Mouse (Mus musculus): ENCODE measurements at regions not wholly inside any gene's neighbourhood (a gene's known extent, or its start where the extent isn't known, plus 50 kb on each side); places are given as distances from the start of the nearest gene placed in this dataset.
"Not testable (repeated sequence)": the region's sequence is repeated elsewhere in the genome, so short reads cannot be mapped to it uniquely, and the experiment has no call there.

DNA sequence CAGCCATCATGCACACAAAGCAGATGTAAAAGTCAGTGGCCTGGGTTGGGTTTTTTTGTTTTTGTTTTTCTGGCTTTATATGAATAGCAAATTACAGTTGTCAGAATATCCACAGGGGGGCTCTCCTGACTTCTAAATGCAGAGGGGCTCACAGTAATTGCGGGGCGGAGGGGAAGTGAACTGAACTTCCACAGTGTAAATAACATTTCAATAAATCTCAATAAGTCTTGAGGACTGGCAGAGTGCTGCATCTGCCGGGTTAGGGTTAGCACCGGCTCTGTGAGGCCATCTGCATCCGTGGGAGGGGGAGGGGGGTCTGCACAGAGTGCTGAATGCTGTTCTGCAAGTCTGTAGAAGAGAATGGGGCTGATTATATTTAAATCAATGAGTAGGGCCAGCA, 50.3 kb upstream of the Arl4c start:
- no peak for DNase-seq

DNA sequence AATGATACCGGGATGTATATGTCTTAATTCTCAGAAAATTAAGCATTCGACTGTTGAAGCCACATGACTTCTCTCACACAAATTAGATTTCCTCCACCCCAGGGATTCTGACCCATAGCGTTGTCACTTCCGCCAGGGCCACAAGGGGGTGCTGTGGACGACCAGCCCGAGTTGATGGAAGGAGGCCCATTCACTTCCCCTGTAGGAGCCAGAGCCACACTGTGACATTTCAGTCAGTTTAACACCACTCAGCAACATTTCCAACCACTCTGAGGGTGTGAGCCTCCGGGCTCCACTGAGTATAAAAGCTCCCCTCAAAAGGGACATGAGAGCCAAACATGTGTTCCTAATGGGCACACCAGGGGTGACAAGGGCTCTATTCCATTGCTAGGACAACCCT, 54.6 kb upstream of the Arl4c start:
- DNase-seq, result peak; percentile 43

DNA sequence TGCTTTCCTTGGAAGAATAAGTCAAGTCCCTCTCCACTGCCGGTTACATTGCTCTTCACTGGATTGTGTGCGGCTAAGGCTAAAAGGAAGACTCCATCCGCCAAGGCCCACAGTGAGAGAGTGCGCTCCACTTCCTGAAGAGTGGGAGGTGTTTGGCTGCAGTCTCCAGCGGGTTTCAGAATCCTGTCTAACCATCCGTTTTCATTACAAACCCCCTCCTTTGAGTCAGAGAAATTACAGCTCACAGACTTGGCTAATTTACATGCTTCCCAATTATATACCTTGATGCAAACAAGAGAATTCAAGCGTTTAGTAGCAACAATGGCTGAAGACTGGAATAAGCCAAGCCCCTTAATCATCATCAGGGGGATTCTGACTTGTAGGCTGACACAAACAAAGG, 55.1 kb upstream of the Arl4c start:
- DNase-seq, result no peak

DNA sequence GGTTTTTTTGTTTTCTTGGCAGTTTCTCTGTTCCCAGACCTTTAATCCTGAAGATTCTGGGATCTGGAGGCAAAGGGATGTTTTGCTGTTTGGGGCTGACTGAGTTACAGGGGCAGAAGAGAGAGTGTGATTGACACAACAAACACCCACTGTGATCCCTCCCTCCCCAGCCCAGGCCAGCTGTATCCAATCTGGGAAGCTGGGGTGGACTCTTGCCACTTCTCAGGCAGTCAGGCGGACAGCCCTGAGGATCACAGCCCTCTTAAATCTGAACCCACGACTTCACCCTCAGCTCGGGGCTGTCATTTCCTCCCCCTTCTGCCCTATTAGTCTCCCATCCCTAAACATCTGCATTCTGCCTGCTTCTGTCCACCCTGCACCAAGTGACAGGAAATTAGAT, 55.7 kb upstream of the Arl4c start:
- no peak for DNase-seq

DNA sequence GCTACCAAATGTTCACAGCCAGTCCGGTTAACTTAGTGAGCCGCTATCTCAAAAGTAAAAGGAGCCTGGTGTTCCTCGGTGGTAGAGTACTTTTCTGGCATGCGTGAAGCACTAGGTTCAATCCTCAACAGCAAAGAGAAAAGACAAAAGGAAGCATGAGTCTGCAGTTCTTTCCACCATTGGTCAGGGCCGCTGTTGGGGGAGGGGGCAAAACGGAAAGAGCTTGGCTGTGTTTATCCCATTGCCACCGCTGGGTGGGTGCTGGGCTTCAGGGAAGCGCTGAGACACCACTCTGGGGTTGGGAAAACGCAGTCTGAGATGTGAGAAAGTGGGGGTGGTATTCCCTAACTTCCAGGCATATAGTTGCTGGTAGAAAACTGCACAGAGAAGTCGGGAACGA, 58.6 kb upstream of the Arl4c start:
- DNase-seq, result no peak

DNA sequence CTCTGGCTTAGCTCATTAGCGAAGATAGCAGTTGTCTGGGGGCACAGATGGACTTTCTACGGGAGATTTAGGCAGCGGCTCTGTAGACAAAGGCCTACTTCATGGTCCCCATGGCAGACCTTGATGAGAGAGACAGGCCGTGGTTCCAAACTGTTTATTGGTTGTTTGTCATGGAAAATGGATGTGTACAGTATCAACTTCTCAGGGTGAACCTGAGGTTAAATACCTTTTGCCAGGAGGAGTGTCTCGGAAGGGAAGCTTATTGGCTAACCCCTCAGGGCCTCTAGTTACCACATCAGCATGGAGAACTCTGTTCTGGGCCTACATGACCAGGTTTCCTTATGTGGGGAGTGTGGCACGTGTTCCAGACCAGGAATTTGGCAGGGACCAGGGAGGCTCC, 59.1 kb upstream of the Arl4c start:
- DNase-seq, result no peak

DNA sequence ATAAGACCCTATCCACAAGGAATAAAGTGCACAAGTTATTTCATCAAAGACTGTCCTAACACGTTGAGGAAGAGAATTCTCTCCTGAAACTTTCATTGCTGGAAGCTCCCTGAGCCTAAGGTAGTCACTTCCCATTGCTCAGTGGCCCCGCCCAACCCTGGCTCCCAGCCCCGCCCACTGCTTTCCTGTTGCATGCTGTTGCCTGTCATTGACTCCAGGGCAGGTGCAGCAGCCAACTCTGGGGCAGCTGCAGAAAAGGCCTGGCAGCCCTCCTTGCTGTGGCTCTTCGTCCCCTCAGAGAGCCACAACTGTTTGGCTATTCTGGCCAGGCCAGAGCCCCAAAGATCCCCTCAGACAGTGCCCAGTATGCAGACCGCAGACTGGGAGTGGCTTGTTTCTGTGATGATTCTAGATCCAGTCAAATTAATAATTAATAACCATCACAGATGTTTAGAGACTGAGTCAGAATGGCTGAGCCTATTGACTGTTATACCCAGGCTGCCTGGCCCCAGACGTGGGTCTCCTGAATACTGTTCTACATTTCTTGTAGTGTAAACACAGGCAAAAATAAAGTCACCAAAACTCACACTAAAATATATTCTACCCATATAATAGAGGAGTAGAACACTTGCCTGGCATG, 61.8 kb upstream of the Arl4c start:
- DNase-seq, result no peak

DNA sequence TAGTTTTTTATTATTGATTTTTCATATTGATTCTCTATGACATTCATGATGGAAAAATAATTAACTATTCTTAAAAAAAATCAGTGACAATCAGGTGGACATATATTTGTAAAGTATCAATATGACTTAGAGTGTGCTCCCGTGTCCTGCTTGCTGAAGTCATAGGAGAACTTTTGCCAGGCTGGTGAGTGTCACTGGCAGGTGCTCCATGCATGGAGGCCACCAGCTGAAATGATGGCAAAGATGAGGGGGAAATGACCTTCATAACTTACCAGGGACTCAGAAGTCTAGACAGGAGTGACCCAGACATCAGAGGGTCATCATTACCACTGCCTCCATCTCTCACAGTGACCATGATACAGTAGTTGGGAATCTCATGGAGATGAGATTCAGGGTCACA, 62.5 kb upstream of the Arl4c start:
- no peak for DNase-seq

DNA sequence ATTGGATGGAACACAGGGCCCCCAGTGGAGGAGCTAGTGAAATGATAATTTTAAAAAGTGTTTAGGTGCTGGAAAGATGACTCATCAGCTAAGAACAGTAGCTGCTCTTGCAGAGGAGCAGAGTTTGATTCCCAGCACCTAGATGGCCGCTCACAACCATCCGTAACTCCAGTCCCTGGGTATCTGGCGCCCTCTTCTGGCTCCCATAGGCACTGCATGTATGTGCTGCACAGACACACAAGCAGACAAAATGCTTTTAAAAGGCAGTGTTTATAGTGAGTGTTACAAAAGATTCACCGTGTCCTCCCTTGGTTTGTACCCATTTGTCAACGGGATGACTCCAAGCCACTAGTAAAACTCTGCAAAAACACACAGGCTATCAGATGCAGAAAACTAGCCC, 75.0 kb upstream of the Arl4c start:
- DNase-seq, result no peak

DNA sequence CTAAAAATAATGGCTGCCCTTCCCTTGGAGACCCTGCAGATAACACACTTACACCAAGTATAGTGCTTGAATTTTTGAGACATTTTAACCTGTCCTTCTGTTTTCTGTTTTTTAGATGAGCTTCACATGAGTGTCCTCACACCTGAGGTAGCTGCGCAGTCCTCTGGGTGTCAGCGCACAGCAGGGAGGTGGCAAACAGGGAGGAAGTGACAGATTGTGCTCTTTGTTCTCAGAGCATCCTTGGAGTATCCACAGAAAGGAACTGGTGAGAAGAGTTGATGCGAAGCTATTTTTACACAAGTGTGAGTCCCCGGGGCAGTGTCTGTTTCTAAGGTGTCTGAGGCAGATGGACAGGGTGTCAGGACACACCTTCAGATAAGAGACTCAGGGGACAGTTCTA, 78.2 kb upstream of the Arl4c start:
- DNase-seq, result no peak

DNA sequence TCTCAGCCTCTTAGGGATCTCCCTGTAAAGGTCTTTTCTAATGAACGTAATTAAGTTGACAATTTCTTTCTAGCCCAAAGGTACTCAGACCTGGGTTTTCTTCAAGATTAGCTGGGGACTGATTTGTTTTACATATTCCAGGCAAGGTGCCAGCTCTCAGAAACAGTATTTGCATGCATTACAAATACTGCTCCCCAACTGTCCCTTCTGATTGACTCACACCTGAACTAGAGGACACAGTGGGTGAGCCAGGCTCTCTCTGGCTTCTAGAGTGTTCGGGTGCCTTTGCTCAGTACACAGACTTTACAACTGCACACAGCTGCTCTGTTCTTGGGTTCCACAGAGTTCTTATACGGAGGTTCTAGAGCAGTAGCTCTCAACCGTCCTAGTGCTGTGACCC, 81.1 kb upstream of the Arl4c start:
- no peak for DNase-seq

DNA sequence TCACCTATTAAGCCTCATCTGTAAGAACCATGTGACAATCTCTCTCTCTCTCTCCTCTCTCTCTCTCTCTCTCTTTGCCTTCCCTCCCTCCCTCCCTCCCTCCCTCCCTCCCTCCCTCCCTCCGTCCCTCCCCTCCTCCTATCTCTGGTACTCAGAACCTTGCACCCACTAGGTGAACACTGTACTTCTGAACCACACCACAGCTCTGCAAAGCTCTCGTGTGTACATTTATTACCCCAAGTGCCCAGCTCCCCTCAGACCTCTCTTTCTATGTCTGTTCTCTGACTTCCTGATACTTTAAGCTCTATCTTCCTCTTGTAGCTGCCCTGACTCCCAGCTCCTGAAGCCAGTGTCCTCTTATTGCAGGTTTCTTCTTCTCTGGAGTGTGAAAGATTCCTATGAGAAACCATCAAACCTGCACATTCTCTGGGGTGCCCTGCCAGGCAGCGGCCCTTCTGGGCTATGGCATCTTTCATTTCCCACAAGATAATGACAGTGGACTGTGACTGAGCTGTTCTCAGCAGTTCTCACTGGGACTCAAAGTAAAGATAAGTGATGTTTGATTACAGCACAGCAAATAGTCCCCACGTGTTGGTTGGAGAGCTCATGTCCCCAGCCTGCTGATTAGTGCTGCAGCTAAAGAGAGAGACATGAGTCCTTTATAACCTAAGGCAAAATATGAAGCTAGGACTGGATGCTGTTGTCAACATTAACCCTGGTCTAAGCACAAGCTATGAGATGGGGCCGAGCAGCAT, 83.0 kb upstream of the Arl4c start:
- no peak for DNase-seq

DNA sequence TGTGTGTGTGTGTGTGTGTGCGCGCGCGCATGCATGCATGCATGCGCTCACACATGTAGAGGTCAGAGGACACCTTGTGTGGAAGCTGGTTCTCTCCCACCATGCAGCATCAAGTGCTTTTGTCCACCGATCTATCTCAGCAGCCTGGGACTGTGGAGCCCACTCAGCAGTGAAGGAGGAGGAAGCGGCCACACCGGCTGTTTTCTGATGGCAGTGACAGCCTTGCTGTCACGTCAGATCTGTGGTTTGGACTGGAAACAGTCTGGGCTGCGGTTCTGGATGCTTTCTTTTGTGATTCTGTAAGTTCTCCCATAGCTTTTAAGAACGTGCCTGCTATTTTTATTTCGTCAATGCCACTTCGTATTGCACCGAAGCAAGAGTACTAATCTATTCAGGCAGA, 84.0 kb upstream of the Arl4c start:
- DNase-seq, result no peak

DNA sequence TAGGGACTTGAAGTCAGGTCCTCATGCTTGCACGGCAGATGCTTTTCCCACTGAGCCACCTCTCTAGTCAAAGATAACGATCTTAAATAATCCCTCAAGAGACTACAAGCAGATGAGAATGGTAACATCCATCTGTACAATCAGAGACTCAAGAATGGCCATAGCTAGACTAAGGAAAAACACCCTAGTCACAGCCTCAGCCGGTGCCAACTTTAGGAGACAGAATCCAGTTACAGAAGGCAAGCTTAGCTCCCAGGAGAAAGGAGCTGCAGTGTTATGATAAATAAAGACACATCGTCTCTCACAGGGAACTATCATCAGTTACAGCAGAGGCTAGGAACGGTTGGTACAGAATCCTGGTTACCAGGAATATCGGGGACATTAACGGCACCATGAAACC, 88.7 kb upstream of the Arl4c start:
- DNase-seq, result no peak

DNA sequence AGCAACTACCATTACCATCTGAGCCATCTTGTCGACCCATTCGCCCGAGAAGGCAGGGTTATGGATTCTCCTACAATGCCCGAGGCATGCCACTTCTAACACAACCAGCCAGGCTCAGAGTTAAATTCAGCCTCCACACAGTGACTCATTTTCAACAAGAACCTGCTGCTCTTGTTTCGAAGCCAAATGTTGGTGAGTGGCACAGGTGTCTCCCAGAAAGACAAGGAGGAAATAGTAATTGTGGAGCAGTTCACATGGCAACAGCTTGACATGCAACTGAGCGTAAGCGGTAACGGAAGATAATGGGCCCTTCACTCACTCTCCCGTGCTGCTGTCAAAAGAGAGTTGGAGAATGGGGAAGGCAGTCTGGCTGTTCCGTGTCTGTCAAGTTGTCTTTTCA, 92.9 kb upstream of the Arl4c start:
- DNase-seq, result no peak

DNA sequence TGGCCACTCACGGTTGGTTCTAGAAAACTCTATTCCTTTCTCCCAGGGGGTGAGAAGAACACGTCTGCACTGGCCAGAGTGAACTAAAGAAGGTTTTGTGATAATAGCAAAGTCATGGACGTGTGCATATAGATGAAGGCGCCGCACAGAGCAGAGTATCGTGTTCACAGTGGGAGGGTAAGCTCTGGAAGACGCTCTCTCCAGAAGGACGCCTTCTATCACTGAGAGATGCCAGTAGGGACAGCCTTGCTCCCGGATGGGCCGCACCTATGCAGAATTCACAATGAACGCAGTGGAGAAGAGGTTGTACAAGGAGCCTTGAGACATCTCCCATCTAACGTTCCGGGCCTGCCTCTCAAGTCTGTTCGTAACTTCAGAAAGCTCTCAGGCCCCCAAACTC, 96.5 kb upstream of the Arl4c start:
- no peak for DNase-seq

DNA sequence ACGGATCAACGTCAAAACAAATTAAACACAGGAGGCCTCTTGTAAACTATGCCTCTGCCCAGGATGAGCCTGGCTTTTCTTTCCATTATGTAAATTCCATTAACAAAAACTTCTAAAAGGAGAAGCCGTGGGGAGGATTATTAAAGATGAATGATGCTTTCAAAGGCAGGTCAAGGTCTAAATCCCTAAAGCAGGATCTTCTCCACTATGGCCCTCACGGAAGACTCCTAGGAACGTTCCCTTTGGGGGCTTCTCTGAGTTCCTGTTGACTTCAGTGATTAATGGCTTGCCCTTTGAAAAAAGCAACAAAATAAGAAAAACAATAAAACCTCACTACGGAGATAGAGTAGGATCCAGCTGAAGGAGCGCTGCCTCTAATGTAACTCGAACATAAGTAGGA, 96.9 kb upstream of the Arl4c start:
- no peak for DNase-seq

DNA sequence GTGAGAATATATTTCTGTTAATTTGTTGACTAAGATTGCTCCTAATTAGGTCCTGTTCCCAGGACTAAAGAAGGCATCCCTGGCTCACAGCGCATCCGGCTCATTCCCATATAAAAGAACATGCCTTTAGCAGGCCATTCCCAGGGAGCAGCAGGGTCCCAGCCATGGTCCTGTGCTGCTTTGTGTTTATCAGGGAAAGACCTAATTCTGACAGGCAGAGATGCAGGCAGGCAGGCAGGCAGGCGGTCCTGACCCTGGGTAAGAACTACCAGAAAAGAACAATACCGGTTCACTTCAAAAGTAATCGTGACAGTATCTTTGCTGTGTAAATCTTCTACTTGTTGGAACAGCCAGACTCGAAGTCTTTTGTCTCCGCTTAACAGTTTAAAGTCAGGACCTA, 97.3 kb upstream of the Arl4c start:
- DNase-seq, result no peak

DNA sequence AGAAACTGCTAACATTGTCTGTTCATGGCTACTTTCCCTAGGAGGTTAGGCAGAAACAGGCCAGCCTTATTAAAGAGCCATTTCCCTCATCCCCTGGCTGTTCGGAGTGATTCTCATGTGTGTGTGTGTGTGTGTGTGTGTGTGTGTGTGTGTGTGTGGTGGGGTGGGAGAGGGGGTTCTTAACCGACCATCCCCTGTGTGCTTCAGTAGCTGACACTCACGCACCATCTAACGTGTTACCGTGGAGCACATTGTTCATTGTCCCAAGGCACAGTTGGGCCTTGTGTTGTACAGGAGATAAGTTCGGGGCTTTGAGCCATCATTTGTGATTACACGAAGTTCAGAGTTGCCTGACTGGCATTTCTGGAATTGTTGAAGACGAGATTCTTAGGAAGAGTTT, 97.8 kb upstream of the Arl4c start:
- DNase-seq, result no peak

DNA sequence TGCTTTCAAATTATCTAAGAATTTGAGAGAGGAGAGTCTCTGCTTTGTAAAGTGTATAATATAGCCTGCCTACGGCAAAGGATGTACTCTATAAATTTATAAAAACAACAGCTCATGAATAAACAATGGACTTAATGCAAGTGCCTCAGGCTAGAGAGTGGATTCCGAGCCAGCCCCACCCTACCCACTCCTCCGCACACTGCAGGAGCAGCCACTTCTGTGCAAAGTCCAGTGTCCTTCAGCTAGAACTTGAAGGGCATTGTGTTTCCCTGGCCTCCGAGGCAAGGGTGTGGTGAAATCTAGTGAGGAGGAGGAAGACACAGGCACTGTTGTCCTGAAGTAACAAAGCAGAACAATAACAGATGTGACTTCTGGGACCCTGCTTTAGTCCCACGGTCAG, 98.4 kb upstream of the Arl4c start:
- DNase-seq, result no peak

DNA sequence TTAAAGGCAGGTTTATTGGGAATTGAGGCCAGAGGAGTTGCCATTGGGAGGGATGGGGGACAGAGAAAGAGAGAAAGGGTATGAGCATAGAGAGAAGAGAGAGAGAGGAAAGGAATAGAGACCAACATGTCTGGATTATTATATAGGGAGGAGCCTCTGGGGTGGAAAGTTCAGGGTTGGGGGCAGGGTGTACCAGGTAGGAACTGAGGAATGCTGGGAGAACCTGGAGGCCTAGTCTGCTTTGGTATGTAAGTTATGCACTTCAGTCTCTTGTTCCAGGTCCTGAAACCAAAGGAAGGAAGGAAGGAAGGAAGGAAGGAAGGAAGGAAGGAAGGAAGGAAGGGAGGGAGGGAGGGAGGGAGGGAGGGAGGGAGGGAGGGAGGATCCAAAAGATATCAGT, 99.1 kb upstream of the Arl4c start:
- not testable (repeated sequence) for DNase-seq

DNA sequence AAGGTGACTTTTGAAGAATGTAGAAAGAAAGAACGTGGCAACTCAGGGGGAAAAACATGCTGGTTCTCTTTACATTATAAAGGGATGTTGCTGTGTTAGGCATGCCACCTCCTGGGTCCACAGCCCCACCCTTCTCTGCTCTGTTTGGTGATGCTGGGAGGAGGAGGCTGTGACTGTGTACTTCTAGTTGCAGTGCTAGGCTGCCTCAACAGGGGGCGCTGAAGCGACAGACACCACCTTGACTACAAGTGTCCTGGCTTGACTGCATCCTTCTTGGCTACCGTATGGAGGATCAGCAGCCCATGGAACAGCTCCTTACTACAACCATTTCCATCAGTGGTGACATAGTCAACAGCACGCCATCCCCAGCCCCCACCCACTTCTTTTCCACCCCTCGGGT, 104.9 kb upstream of the Arl4c start:
- DNase-seq, result peak; percentile 38

DNA sequence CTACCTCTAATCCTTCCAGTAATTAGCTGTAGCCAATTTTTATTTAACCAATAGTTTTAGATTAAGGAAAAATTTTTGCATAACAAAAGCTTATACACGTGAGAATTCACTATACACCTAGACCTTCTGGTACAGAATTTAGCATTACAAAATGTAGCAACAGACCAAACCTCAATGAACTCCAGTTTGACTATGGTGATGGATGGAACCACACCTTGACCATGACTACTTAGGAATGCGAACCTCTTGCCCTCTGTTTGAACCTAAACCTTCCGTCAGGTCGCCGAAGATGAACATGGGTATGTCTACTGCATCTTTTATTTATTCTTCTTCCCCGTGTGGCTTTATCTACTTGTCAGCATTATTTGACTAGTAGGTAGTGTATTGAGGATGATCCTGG, 105.9 kb upstream of the Arl4c start:
- DNase-seq, result no peak

DNA sequence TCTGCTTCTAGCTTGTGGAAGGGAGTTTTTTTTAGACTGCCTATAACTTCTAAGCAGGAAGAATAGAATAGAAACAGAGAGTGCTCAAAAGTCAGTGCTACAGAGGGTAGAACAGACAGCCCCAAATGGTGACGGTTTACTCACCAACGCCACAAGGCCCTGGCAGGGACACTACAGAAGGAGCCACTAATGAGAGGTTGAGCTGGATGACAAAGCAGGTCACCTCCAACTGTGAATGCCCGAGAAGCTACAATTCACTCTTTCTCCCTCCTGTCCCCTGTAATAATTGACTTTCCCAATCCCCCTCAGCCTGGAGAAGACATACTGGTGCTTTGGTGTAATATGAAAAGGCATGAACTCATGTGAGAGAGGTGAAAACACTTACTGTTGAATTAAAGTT, 106.5 kb upstream of the Arl4c start:
- DNase-seq, result no peak
